Mouse (Mus musculus) embryo, embryonic 10 days (tissue): ENCODE measurements at regions not wholly inside any gene's neighbourhood (a gene's known extent, or its start where the extent isn't known, plus 50 kb on each side); places are given as distances from the start of the nearest gene placed in this dataset.

Source experiments
- DNase-seq: peaks from one replicate; pipeline ENCODE4 v3.0.0-alpha.2; 2015; ENCODE audit warnings: low spot score

DNA sequence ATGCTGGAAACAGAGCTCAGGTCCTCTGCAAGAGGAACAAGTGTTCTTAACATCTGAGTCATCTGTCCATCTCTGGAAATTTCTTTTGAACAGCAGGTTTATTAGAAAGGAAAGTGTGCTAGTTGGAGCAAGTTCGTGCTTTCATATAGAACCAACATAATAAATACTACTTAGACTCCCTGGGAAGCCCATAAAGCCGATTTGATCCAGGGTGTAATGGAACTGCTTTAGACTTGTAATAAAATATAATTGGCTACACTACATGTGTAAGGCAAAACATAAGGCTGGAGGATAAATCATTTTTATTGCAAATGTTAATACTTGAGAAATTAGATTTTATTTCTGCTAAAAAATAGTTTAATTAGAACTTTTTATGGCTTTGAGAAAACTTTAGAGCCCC, 510.0 kb upstream of the Id4 start:
- no peak for DNase-seq

- peak; percentile 6 for DNase-seq
These were observed 496.0 kb upstream of the Id4 start for GRCm38 (mm10) chr13:47764802-47765597.

GRCm38 (mm10) chr13:47768963-47769527, 492.0 kb upstream of the Id4 start:
- no peak for DNase-seq

- DNase-seq = no peak
These were observed 483.6 kb upstream of the Id4 start for GRCm38 (mm10) chr13:47777206-47778099.

- no peak for DNase-seq
These were observed 482.6 kb upstream of the Id4 start for GRCm38 (mm10) chr13:47778218-47779009.

DNA sequence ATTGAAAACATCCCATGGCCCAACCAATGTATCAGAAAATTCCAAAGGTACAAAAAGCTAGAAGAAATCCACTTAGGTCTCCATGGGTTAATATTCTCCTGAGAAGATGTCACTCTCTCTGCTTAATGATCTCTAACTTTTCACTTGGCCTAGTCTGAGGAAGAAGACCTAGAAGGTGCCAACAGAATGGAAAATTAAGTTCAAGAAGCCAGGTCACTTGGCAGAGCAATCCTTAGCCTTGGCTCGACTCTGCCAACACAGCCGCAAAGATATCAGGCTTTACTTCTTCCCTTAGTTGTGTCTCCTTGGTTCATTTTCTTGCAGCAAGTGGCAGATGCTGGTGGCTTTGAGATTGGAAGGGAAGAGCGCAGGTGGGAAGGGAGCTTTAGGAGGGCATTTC, 476.6 kb upstream of the Id4 start:
- DNase-seq = no peak

DNA sequence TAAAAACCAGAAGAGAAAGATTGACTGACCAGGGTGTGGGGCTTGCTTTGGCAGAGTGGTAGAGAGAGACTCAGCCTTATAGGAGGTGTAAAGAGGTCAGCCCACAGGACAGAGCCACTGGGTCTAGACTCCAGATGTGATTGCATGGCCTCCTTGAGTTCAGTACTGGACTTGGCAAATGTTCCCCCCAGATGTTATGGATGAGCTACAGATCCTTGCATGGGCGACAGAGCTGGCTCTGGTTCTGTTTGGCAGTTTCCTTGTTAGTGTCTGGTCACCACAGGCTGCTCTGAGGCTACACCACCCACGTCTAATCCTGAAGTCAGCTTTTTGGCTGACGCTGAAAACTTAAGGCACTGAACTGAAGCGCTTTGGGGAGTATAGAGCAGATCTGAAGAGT, 463.2 kb upstream of the Id4 start:
- no peak for DNase-seq

GRCm38 (mm10) chr13:47811711-47812415, 449.2 kb upstream of the Id4 start:
- DNase-seq = no peak

GRCm38 (mm10) chr13:47818924-47819564, 442.0 kb upstream of the Id4 start:
- no peak for DNase-seq

DNA sequence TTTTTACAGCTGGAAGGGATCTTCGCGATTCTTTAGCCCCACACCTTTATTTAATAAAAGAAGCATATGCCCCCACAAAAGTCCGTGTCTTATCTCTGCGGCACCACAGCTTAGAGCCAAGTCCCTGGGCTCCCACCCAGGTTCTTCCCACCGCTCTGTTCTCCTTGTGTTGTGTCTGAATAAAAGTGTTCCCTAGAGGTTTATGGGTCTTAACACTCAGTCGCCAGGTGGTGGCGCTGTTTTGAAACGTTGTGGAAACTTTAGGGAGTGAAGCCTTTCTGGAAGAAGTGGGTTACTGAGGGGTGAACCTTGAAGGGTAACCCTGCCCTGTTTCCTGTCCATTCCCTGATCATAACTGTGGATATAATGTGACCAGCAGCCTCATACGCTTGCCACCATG, 424.5 kb upstream of the Id4 start:
- peak; percentile 80 for DNase-seq

- no peak for DNase-seq
These were observed 418.6 kb upstream of the Id4 start for GRCm38 (mm10) chr13:47842418-47842817.

DNA sequence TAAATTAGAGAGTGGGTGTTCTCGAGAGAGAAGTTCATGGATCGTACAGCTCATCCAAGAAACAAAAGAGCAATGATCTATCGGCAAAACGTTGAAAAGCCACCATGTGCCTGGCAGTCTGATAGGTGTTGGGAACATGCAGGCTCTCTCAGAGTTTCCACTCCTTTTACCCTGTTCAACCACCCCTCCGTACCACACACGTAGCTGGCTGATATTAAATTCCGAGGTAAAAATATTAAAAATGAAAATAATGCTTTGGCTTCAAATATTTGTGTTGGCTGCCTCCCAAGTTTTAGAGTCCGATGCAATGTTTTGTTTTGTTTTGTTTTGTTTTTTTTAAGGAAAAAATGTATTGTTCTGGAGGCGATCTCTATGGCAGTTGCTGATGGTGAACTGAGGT, 418.0 kb upstream of the Id4 start:
- no peak for DNase-seq

DNA sequence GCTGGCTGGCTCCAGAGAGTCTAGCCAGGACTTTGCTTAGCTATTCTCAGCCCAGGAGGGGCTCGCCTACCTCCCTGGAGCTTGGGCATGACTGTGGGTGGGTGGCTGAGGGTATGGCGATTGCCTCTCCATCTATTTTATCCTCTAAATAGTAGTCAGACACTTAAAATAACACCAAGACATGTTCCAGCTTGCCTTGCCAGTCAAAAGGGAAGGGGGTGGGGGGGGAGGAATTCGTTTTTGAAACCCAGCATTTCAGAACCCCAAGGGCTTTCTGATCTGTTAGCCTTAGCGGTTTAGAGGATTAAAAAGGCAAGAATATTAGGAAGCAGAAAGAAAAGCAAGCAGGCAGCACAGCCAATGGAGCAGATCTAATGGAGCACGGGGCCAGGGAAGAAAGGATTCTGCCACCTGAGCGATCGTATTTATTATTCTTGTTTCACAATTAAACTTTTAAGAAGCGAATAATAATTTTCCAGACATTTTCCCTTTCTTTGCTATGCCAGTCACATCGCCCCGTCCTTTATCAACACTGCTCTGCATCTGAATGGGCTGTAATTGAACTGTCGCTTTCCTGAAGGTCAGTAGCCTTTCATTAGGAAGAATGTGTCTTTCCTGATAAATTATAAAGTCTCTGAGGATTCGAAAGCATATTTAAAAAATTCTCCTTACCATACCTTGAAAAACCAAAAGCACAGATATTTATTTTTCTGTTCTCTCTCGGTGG, 417.3 kb upstream of the Id4 start:
- DNase-seq = no peak

DNA sequence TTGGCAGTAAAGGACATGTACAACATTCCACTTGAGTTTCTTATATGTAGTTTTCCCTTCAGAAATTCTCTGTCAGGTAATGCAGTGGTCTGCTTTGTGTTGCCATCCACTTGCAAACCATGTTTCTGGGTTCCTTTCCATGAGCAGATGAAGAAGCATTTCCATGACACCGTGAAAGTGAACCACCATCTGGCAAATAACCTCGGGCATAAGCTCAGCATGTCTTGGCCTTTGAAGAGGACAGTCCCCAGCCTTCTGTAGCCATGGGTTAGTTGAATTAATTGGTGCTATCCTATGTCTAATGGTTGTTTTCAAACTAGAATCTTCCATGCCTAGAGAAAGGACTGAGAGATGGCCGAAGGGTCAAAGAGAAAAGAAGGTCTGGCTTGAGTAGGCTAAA, 414.3 kb upstream of the Id4 start:
- no peak for DNase-seq

GRCm38 (mm10) chr13:47848371-47849188, 412.4 kb upstream of the Id4 start:
- no peak for DNase-seq

- DNase-seq = peak; percentile 64
These were observed 405.5 kb upstream of the Id4 start for GRCm38 (mm10) chr13:47855422-47856108.

- no peak for DNase-seq
These were observed 402.1 kb upstream of the Id4 start for GRCm38 (mm10) chr13:47858946-47859345.

DNA sequence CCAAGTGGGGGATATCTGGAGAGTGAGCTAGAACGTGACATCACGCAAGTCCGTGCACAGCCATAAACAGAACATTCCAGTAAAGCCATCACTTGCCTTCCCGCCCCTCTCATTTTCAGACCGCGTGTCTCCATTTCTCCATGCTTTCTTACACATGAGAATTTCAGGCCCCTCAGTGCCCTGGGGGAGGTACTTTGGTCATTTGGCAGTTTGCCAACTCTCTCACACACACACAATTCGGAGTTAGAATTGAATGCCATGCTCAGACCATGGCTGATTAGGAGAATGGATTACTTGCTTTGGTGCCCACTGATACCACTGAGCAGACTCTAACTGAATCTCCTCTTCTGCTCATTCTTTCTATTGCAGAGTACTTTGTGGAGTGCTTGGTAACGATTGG, 400.7 kb upstream of the Id4 start:
- DNase-seq = no peak

DNA sequence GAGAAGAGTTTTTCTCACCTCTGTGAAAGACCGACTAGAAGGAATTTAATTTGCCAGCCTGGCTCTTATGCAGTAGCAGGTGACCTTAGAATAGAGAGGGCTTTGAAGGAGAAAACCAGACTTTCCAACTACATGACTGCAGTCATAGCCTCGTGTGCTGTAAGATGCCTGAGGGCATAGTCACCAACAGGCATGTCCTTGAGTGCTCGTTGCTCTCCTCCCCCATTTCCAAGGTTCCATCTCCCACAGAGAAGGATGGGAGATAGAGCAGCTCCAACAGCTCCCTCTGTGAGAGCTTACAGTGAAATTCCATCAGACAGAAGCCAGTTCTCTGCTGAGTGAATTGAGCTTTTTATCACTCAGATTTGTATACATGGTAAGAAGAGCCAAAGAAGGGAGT, 398.1 kb upstream of the Id4 start:
- no peak for DNase-seq
